Mouse (Mus musculus): ENCODE results near the gene Alox12.
A peak's percentile ranks its signal among the peaks of the same experiment; 100 is the strongest.

Gene Alox12

GRCm38 (mm10) chr11:70193354-70194285 lies 61.5 kb downstream of the Alox12 start:
- DNase-seq (ENCODE audit: low spot score) = peak; percentile 71

GRCm38 (mm10) chr11:70192157-70192556 lies 63.0 kb downstream of the Alox12 start:
- no peak for DNase-seq (ENCODE audit: low spot score)
